Mouse (Mus musculus) embryonic facial prominence, embryonic 12.5 days (tissue): ENCODE measurements around the gene Gmppb. TPM values are rescaled to one million over a fixed set of nuclear protein-coding genes. Genes with fewer than 3 reads are reported as not detected.

Experiments
- ATAC-seq: fragments of 200-750 bp; cut with Nextera tagmentation; 2 replicates; pipeline ENCODE4 v1.8.0; 2017; ENCODE audit not compliant: insufficient number of reproducible peaks, insufficient read depth, low FRiP score, low TSS enrichment
- H3K27ac ChIP-seq: fragments of 300-500 bp; sonication (generic); 2 replicates; pipeline ENCODE4 v1.5.1; 2016; ENCODE audit warnings: mild to moderate bottlenecking
- H3K27me3 ChIP-seq: fragments of 300-500 bp; sonication (generic); 2 replicates; pipeline ENCODE4 v1.6.1; 2016; ENCODE audit warnings: mild to moderate bottlenecking, moderate library complexity
- H3K36me3 ChIP-seq: fragments of 300-500 bp; sonication (generic); 2 replicates; pipeline ENCODE4 v1.6.1; 2016; ENCODE audit warnings: mild to moderate bottlenecking
- H3K4me1 ChIP-seq: fragments of 300-500 bp; sonication (generic); 2 replicates; pipeline ENCODE4 v1.6.1; 2016
- H3K4me2 ChIP-seq: fragments of 300-500 bp; sonication (generic); replicated peaks from 2 replicates; pipeline ENCODE4 v1.6.1; 2016; ENCODE audit warnings: mild to moderate bottlenecking, moderate library complexity
- H3K4me3 ChIP-seq: fragments of 300-500 bp; sonication (generic); 2 replicates; pipeline ENCODE4 v1.5.1; 2016; ENCODE audit warnings: mild to moderate bottlenecking
- H3K9ac ChIP-seq: fragments of 300-500 bp; sonication (generic); 2 replicates; pipeline ENCODE4 v1.6.1; 2016; ENCODE audit warnings: mild to moderate bottlenecking, moderate library complexity
- H3K9me3 ChIP-seq: fragments of 300-500 bp; sonication (generic); 2 replicates; pipeline ENCODE4 v1.6.1; 2016; ENCODE audit warnings: mild to moderate bottlenecking, moderate library complexity
- WGBS: fragments of 180-500 bp; shearing (Covaris S2); methylation state at CpG from one replicate; pipeline ENCODE4 v1.1.7; 2016; 5-methylcytosine and 5-hydroxymethylcytosine counted together
- polyA plus RNA-seq: library from polyadenylated mRNA; unstranded; fragments of >200 nt; fragmentation: Nextera tagmentation; extraction: Ambion mirVana; gene quantifications from 2 replicates; pipeline ENCODE4 v1.2.1, GENCODE M21; 2016

Gene Gmppb
- polyA plus RNA-seq, 1 experiment from 2014 or later = 25.1 TPM

GRCm38 (mm10) chr9:108052885-108053664 lies 4.0 kb downstream of the Gmppb start, which contains the start of gene Amigo3:
Gene Amigo3 (plus strand): TSS chr9:108053159.
- H3K36me3 ChIP-seq = peaks cover 63% of the 10 kb centered on the region
- no peaks in the 10 kb centered on the region for H3K9me3 ChIP-seq
- 55% methylated on average over 20 of the region's 20 CpGs for WGBS
- H3K4me3 ChIP-seq = 0 out of 2 replicates have a peak within 1 kb of the TSS, but pooled peaks have one; percentile 7
- peak within 1 kb of the TSS; percentile 70 for H3K27ac ChIP-seq
- H3K27me3 ChIP-seq = no peaks in the 10 kb centered on the region
- H3K4me1 ChIP-seq = peaks cover 26% of the 10 kb centered on the region
- peak; percentile 52 for ATAC-seq
- H3K4me2 ChIP-seq = peak within 1 kb of the TSS; percentile 36
- H3K9ac ChIP-seq = 0 out of 2 replicates have a peak within 1 kb of the TSS, but pooled peaks have one; percentile 2

GRCm38 (mm10) chr9:108053665-108054225 lies 4.7 kb downstream of the Gmppb start:
- WGBS = 93% methylated on average over 15 of the region's 15 CpGs
- Histone ChIP-seq H3K4me2 (peak overlapping the region; percentile 36), H3K27me3 (no peaks in the 10 kb centered on the region), H3K4me1 (peaks cover 21% of the 10 kb centered on the region), H3K36me3 (peaks cover 69% of the 10 kb centered on the region), H3K9ac (no peak overlapping the region), H3K4me3 (0 out of 2 replicates have a peak overlapping the region, but pooled peaks have one; percentile 7), H3K9me3 (no peaks in the 10 kb centered on the region), H3K27ac (no peak overlapping the region)
- no peak for ATAC-seq

GRCm38 (mm10) chr9:108054331-108055040 lies 5.4 kb downstream of the Gmppb start:
- H3K9me3 ChIP-seq = no peaks in the 10 kb centered on the region
- peaks cover 77% of the 10 kb centered on the region for H3K36me3 ChIP-seq
- no peak overlapping the region for H3K4me3 ChIP-seq
- no peak overlapping the region; the same call in 1 of the 2 replicates for H3K9ac ChIP-seq
- no peak for ATAC-seq
- H3K4me2 ChIP-seq = no peak overlapping the region
- H3K27ac ChIP-seq = no peak overlapping the region
- 89% methylated on average over 22 of the region's 22 CpGs for WGBS
- no peaks in the 10 kb centered on the region for H3K27me3 ChIP-seq
- H3K4me1 ChIP-seq = peaks cover 20% of the 10 kb centered on the region

- no peaks in the 10 kb centered on the region for H3K27me3 ChIP-seq
- no peak for ATAC-seq
- no peaks in the 10 kb centered on the region for H3K9me3 ChIP-seq
- 83% methylated on average over 1 of the region's 1 CpGs for WGBS
- H3K4me3 ChIP-seq = no peak overlapping the region
- peaks cover 80% of the 10 kb centered on the region for H3K36me3 ChIP-seq
- no peak overlapping the region for H3K27ac ChIP-seq
- H3K4me2 ChIP-seq = no peak overlapping the region
- H3K4me1 ChIP-seq = peaks cover 14% of the 10 kb centered on the region
- no peak overlapping the region for H3K9ac ChIP-seq
These were observed 6.0 kb downstream of the Gmppb start for GRCm38 (mm10) chr9:108055061-108055460.

- Histone ChIP-seq H3K4me1 (peaks cover 9% of the 10 kb centered on the region), H3K9ac (no peak overlapping the region), H3K36me3 (peaks cover 81% of the 10 kb centered on the region), H3K27ac (no peak overlapping the region), H3K4me3 (no peak overlapping the region), H3K4me2 (no peak overlapping the region), H3K27me3 (no peaks in the 10 kb centered on the region), H3K9me3 (no peaks in the 10 kb centered on the region)
- ATAC-seq = no peak
- 82% methylated on average over 6 of the region's 6 CpGs for WGBS
These were observed 6.7 kb downstream of the Gmppb start for GRCm38 (mm10) chr9:108055661-108056237.

GRCm38 (mm10) chr9:108056361-108057261 lies 7.6 kb downstream of the Gmppb start:
- WGBS = 74% methylated on average over 28 of the region's 28 CpGs
- Histone ChIP-seq H3K4me3 (no peak overlapping the region), H3K4me2 (no peak overlapping the region), H3K9ac (no peak overlapping the region), H3K27ac (no peak overlapping the region), H3K9me3 (no peaks in the 10 kb centered on the region), H3K27me3 (no peaks in the 10 kb centered on the region), H3K4me1 (peaks cover 9% of the 10 kb centered on the region), H3K36me3 (peaks cover 77% of the 10 kb centered on the region)
- ATAC-seq = no peak

GRCm38 (mm10) chr9:108057262-108057562 lies 8.2 kb downstream of the Gmppb start:
- H3K27ac ChIP-seq = no peak overlapping the region
- H3K36me3 ChIP-seq = peaks cover 77% of the 10 kb centered on the region
- no peaks in the 10 kb centered on the region for H3K27me3 ChIP-seq
- H3K4me1 ChIP-seq = peaks cover 9% of the 10 kb centered on the region
- no peak overlapping the region for H3K4me2 ChIP-seq
- no peak overlapping the region for H3K9ac ChIP-seq
- H3K9me3 ChIP-seq = no peaks in the 10 kb centered on the region
- 91% methylated on average over 5 of the region's 5 CpGs for WGBS
- no peak for ATAC-seq
- H3K4me3 ChIP-seq = no peak overlapping the region

- Histone ChIP-seq H3K4me1 (peaks cover 3% of the 10 kb centered on the region; the same call in 1 of the 2 replicates), H3K36me3 (peaks cover 85% of the 10 kb centered on the region), H3K9me3 (no peaks in the 10 kb centered on the region), H3K4me3 (no peak overlapping the region), H3K4me2 (no peak overlapping the region), H3K9ac (no peak overlapping the region; the same call in 1 of the 2 replicates), H3K27ac (no peak overlapping the region), H3K27me3 (no peaks in the 10 kb centered on the region)
- 91% methylated on average over 9 of the region's 9 CpGs for whole genome bisulfite sequencing
- no peak for ATAC-seq
These were observed 9.2 kb downstream of the Gmppb start for GRCm38 (mm10) chr9:108058291-108058690.

GRCm38 (mm10) chr9:108062142-108062541 lies 13.1 kb downstream of the Gmppb start:
- 91% methylated on average over 3 of the region's 3 CpGs for WGBS
- Histone ChIP-seq H3K4me1 (no peaks in the 10 kb centered on the region), H3K4me2 (no peak overlapping the region), H3K27ac (no peak overlapping the region), H3K9ac (no peak overlapping the region), H3K9me3 (no peaks in the 10 kb centered on the region), H3K27me3 (no peaks in the 10 kb centered on the region), H3K4me3 (no peak overlapping the region), H3K36me3 (peaks cover 80% of the 10 kb centered on the region)
- ATAC-seq = peak; percentile 41; the same call in 1 of the 2 replicates

- Histone ChIP-seq H3K27me3 (no peaks in the 10 kb centered on the region), H3K36me3 (peaks cover 68% of the 10 kb centered on the region), H3K4me2 (no peak overlapping the region), H3K4me1 (no peaks in the 10 kb centered on the region), H3K4me3 (no peak overlapping the region), H3K27ac (no peak overlapping the region), H3K9ac (0 out of 2 replicates have a peak overlapping the region, but pooled peaks have one; percentile 10), H3K9me3 (no peaks in the 10 kb centered on the region)
- WGBS = 89% methylated on average over 12 of the region's 12 CpGs
- no peak for ATAC-seq
These were observed 14.3 kb downstream of the Gmppb start for GRCm38 (mm10) chr9:108063361-108063760.
